Mouse (Mus musculus) embryonic facial prominence, embryonic 15.5 days (tissue): Measurements from ENCODE around the gene S100a13. TPM values are rescaled to one million over a fixed set of nuclear protein-coding genes. Genes with fewer than 3 reads are reported as not detected.
A peak's percentile ranks its signal among the peaks of the same experiment; 100 is the strongest.

Source experiments
- ATAC-seq: fragments of 200-750 bp; cut with Nextera tagmentation; 2 replicates; pipeline ENCODE4 v1.8.0; 2017; ENCODE audit warnings: low read depth, moderate TSS enrichment; ENCODE audit not compliant: insufficient number of reproducible peaks, low FRiP score, low TSS enrichment
- H3K27ac ChIP-seq: fragments of 300-500 bp; sonication (generic); replicated peaks from 2 replicates; pipeline ENCODE4 v1.5.1; 2015; ENCODE audit warnings: mild to moderate bottlenecking, inconsistent platforms
- H3K27me3 ChIP-seq: fragments of 300-500 bp; sonication (generic); 2 replicates; pipeline ENCODE4 v1.6.1; 2015; ENCODE audit warnings: inconsistent platforms
- H3K36me3 ChIP-seq: fragments of 300-500 bp; sonication (generic); 2 replicates; pipeline ENCODE4 v1.6.1; 2015; ENCODE audit warnings: mild to moderate bottlenecking, inconsistent platforms
- H3K4me1 ChIP-seq: fragments of 300-500 bp; sonication (generic); 2 replicates; pipeline ENCODE4 v1.6.1; 2015; ENCODE audit warnings: inconsistent platforms
- H3K4me2 ChIP-seq: fragments of 300-500 bp; sonication (generic); replicated peaks from 2 replicates; pipeline ENCODE4 v1.6.1; 2015; ENCODE audit warnings: mild to moderate bottlenecking, inconsistent platforms
- H3K4me3 ChIP-seq: fragments of 300-500 bp; sonication (generic); replicated peaks from 2 replicates; pipeline ENCODE4 v1.5.1; 2015; ENCODE audit warnings: mild to moderate bottlenecking, inconsistent platforms
- H3K9ac ChIP-seq: fragments of 300-500 bp; sonication (generic); 2 replicates; pipeline ENCODE4 v1.6.1; 2015; ENCODE audit warnings: inconsistent platforms
- H3K9me3 ChIP-seq: fragments of 300-500 bp; sonication (generic); replicated peaks from 2 replicates; pipeline ENCODE4 v1.6.1; 2016; ENCODE audit warnings: inconsistent platforms
- WGBS: fragments of 180-500 bp; shearing (Covaris S2); methylation state at CpG from one replicate; pipeline ENCODE4 v1.1.7; 2015; 5-methylcytosine and 5-hydroxymethylcytosine counted together
- polyA plus RNA-seq: library from polyadenylated mRNA; unstranded; fragments of >200 nt; fragmentation: Nextera tagmentation; extraction: Ambion mirVana; gene quantifications from 2 replicates; pipeline ENCODE4 v1.2.1, GENCODE M21; 2015

The S100a13 gene
- polyA plus RNA-seq, 1 experiment from 2014 or later, result 45.9 TPM

DNA sequence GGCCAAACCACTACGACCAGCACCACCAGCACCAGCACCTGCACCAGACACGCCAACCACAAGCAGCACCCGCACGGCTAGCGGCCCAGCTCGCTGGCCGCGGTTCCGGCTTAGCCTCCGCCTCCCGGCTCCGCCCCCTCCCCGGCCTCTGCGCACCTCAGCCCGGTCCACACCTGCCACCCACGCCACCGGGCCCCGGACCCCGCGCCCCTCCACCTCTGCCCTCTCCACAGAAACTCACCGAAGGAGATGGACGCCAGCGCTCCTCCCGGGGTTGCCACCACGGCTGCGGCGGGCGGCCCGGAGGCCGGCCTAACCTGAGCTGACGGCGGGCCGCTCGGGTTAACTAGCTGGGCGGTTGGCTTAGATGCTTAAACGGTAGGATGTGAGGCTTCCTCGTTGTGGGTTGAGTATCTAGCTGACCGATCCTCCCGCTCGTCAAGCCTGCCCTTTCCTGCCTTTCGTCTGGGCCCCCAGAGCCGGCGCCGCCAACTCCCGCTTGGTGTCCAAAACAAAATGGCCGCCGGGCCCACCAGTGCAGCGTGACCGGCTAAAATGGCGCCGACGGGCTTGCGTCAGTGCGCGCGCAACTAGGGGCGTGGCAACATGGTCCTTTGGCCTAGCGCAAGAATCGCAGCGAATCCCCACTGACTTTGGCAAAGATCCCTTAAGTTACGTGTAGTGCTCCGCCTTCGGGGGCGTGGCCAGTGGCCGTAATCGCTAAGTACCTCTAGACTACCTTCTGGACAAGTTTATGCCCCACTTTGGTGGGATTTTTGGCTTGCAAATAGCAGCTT is 5.1 kb upstream of the S100a13 start, which contains the start of gene Chtop:
TSS of gene Chtop (minus strand) at position 549 of the 797 bp plus-strand sequence.
- WGBS, result under 1% methylated on average over 65 of the region's 66 CpGs
- Histone ChIP-seq H3K4me3 (peak within 1 kb of the TSS; percentile 98), H3K27ac (peak within 1 kb of the TSS; percentile 94), H3K9ac (peak within 1 kb of the TSS; percentile 95), H3K36me3 (peaks cover 30% of the 10 kb centered on the region), H3K27me3 (no peaks in the 10 kb centered on the region), H3K9me3 (no peaks in the 10 kb centered on the region), H3K4me1 (peaks cover 20% of the 10 kb centered on the region), H3K4me2 (peak within 1 kb of the TSS; percentile 59)
- ATAC-seq, result peak; percentile 92

DNA sequence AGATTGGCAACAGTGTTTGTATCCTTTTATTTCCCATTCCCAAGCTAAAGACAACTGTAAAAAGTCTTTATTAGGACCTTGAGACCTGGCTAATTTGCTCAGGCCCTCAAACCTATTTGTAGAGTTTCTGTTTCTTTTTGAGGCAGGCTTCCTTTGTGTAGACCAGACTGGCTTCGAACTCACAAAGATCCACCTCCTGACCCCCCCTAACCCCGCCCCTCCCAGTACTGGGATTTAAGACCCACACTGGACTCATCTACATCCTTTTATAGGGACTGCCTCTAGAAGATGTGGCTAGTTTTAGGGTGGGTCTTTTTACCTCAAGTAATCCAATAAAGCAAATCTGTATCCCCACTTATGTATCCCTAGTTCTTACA is 4.5 kb upstream of the S100a13 start:
- peak overlapping the region; percentile 49 for H3K4me2 ChIP-seq
- no peak overlapping the region for H3K9ac ChIP-seq
- no peak for ATAC-seq
- 27% methylated on average over 2 of the region's 2 CpGs for WGBS
- H3K4me3 ChIP-seq, result peak overlapping the region; percentile 98
- H3K27ac ChIP-seq, result peak overlapping the region; percentile 94
- peaks cover 25% of the 10 kb centered on the region for H3K36me3 ChIP-seq
- H3K27me3 ChIP-seq, result no peaks in the 10 kb centered on the region
- peaks cover 26% of the 10 kb centered on the region for H3K4me1 ChIP-seq
- H3K9me3 ChIP-seq, result no peaks in the 10 kb centered on the region

DNA sequence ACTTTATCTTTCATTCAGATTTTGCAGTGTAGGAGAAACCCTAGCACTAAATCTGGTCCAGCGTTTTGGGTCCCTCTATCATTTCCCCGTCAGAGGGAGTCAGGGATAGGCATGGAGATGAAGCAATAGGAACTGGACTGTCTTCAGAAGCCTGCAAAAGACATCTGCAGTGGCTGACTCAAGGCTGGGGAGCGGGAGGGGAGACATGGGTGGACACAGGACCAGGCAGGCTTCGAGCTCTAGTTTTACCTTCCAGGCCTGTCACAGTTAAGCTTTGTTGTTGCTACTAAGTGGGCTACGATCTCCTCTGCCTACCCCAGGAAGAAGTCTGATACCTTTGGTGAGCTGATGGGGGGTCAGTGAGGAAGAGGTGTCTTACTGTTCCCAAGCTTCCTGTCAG is 2.0 kb upstream of the S100a13 start:
- H3K4me3 ChIP-seq, result no peak overlapping the region
- no peak overlapping the region for H3K4me2 ChIP-seq
- no peak overlapping the region for H3K27ac ChIP-seq
- no peaks in the 10 kb centered on the region for H3K27me3 ChIP-seq
- H3K36me3 ChIP-seq, result peaks cover 6% of the 10 kb centered on the region; the same call in 1 of the 2 replicates
- 84% methylated on average over 5 of the region's 5 CpGs for WGBS
- peaks cover 35% of the 10 kb centered on the region for H3K4me1 ChIP-seq
- ATAC-seq, result no peak
- H3K9me3 ChIP-seq, result no peaks in the 10 kb centered on the region
- H3K9ac ChIP-seq, result no peak overlapping the region

DNA sequence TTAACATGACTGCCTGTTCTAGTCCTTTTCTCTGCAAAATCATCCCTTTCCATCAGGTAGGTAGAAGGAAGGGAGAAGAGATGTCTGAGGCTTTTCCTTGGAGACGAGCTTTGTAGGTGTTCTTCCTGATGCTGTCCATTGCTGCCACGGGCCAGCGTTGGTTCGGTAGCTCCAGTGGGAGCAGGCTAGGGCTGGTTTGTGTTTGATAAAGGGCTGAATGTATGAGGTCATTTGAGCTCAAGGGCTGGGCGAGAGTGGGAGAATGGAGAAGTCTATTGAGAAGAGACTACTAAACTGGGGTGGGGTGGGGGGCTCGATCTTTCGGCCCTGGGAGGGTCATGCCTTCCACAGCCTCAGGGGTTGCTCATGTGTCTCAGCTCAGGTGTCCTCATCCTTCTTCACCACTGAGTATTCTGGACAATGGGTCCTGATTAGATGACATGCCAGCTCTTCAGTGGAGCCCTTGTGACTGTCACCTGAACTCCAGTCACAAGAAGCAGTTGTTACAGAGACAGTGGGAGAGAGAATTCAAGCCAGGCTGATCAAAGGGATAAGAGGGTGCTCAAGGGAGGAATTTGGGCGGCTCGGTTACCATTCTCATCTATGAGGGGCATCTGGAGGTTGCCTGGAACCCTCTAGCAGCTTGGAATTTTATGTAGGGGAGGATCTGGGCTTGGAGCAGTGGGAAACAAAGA is 1.1 kb upstream of the S100a13 start:
- ATAC-seq, result no peak
- H3K9ac ChIP-seq, result no peak overlapping the region
- H3K9me3 ChIP-seq, result no peaks in the 10 kb centered on the region
- H3K4me3 ChIP-seq, result peak overlapping the region; percentile 48; the same call in 1 of the 2 replicates
- H3K36me3 ChIP-seq, result no peaks in the 10 kb centered on the region
- H3K27me3 ChIP-seq, result no peaks in the 10 kb centered on the region
- H3K27ac ChIP-seq, result no peak overlapping the region
- 72% methylated on average over 9 of the region's 9 CpGs for WGBS
- H3K4me2 ChIP-seq, result peak overlapping the region; percentile 88; the same call in 1 of the 2 replicates
- H3K4me1 ChIP-seq, result peaks cover 27% of the 10 kb centered on the region

DNA sequence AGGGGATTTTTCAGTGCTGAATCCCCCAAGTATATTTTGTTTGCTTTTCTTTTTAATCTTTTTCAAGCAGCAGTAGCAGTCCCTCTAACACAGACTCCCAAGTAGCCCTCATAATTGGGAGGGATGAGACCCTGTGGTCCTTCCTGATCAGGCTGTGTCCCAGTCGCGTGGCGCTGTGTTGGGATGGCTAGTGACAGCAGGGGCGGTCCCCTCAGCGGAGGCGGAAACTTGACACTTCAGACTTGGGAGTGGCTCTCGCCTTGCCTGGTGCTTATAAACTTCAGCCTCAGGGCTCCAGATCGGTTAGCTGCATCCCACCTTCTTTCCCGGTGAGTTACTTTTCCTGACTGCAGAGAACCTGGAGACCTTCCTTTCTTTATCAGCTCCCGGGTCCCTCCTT is 456 bp downstream of the S100a13 start:
- H3K27me3 ChIP-seq, result no peaks in the 10 kb centered on the region
- H3K27ac ChIP-seq, result peak overlapping the region; percentile 71

DNA sequence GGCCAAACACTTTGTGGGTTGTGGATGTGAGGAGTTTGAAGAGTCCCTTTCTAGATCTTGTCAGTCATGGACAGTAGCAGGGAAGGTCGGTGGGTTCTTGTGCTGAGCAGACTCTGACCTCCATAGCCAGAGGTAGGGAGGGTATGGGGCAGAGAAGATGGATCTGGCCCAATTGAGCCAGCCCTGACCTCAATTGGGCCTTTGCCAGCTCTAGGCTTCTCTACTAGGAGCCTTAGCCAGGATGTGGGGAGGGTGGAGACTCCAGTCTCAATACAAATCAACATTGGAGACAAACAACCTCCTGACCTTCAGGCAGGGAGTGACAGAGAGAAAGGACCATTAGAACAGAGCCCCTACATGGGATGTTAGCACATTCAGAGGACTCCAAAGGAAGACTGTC is 1.0 kb downstream of the S100a13 start:
- H3K27me3 ChIP-seq, result no peaks in the 10 kb centered on the region
- no peaks in the 10 kb centered on the region for H3K36me3 ChIP-seq
- 56% methylated on average over 1 of the region's 1 CpGs for WGBS
- H3K9me3 ChIP-seq, result no peaks in the 10 kb centered on the region
- H3K4me3 ChIP-seq, result peak overlapping the region; percentile 48
- no peak overlapping the region for H3K27ac ChIP-seq
- no peak for ATAC-seq
- H3K4me2 ChIP-seq, result peak overlapping the region; percentile 88
- peaks cover 24% of the 10 kb centered on the region for H3K4me1 ChIP-seq
- peak overlapping the region; percentile 21 for H3K9ac ChIP-seq

More for the DNA sequence above, 456 bp downstream of the S100a13 start:
- H3K4me2 ChIP-seq, result peak overlapping the region; percentile 88
- peak overlapping the region; percentile 48 for H3K4me3 ChIP-seq
- peak overlapping the region; percentile 21 for H3K9ac ChIP-seq
- no peaks in the 10 kb centered on the region for H3K36me3 ChIP-seq
- peak; percentile 82 for ATAC-seq
- under 1% methylated on average over 10 of the region's 10 CpGs for WGBS
- H3K9me3 ChIP-seq, result no peaks in the 10 kb centered on the region
- H3K4me1 ChIP-seq, result peaks cover 24% of the 10 kb centered on the region

DNA sequence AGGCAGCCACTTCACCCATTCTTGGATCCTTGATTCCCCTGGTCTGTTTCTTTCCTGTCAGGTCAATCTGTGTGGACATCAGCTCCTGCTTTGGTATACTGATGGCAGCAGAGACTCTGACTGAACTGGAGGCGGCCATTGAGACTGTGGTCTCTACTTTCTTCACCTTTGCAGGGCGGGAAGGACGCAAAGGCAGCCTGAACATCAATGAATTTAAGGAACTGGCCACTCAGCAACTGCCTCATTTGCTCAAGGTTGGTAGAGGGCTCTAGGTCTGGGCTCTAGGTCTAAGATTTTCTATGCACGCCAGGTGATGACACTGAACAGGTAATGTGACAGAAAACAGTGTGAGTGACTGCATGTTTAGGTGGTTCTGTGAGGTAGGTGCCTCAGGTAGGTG is 1.6 kb downstream of the S100a13 start:
- Histone ChIP-seq H3K27me3 (no peaks in the 10 kb centered on the region), H3K36me3 (no peaks in the 10 kb centered on the region), H3K27ac (no peak overlapping the region), H3K9ac (no peak overlapping the region), H3K9me3 (no peaks in the 10 kb centered on the region), H3K4me1 (peaks cover 24% of the 10 kb centered on the region), H3K4me2 (peak overlapping the region; percentile 88; the same call in 1 of the 2 replicates), H3K4me3 (no peak overlapping the region)
- ATAC-seq, result no peak
- 92% methylated on average over 4 of the region's 4 CpGs for WGBS

DNA sequence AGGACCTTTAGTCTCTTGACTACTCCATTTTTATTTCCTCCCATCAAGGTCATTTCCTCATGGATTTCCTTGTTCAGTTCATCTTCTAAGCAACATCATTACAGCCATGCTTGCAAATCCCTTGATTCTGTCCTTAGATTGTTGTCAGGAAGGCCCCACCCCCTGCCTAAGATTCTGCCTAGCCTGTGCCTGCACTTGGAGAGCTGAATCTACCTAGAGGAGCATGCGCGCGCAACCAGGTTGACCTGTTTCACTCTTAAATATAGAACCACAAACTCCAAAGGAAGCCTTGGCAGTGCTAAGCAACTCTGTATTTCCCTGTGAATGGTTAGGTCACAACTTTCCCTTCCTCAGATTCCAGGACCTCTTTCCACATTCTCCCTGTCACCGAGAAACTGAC is 3.5 kb downstream of the S100a13 start:
- WGBS, result 78% methylated on average over 4 of the region's 4 CpGs
- no peak overlapping the region for H3K4me3 ChIP-seq
- no peaks in the 10 kb centered on the region for H3K36me3 ChIP-seq
- no peak overlapping the region for H3K9ac ChIP-seq
- H3K4me2 ChIP-seq, result no peak overlapping the region
- no peaks in the 10 kb centered on the region for H3K27me3 ChIP-seq
- no peak overlapping the region for H3K27ac ChIP-seq
- no peak for ATAC-seq
- no peaks in the 10 kb centered on the region for H3K9me3 ChIP-seq
- H3K4me1 ChIP-seq, result peaks cover 24% of the 10 kb centered on the region

DNA sequence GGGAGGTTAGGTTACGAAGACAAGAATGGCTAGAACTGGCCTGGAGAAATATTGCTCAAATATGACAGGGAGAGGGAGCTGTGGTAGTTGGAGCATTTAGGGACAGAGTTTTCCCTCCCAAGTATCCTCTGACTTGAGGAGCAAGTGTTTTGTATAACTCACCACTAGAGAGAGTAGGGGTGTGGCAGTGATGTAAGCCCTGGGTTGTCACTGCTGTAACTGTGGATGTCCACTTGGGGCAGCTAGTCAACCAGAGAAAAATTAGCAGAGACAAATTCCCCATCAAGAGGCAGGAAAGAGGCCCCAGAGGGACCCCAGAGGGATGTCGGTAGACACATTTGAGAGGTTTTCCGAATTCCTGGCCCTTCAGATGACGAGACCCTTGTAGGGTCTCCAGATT is 11.2 kb downstream of the S100a13 start:
- no peaks in the 10 kb centered on the region for H3K27me3 ChIP-seq
- H3K4me2 ChIP-seq, result no peak overlapping the region
- WGBS, result 50% methylated on average over 4 of the region's 4 CpGs
- H3K4me3 ChIP-seq, result no peak overlapping the region
- peak overlapping the region; percentile 80 for H3K27ac ChIP-seq
- peaks cover 11% of the 10 kb centered on the region for H3K4me1 ChIP-seq
- H3K36me3 ChIP-seq, result no peaks in the 10 kb centered on the region
- no peaks in the 10 kb centered on the region for H3K9me3 ChIP-seq
- no peak overlapping the region for H3K9ac ChIP-seq
- no peak for ATAC-seq

DNA sequence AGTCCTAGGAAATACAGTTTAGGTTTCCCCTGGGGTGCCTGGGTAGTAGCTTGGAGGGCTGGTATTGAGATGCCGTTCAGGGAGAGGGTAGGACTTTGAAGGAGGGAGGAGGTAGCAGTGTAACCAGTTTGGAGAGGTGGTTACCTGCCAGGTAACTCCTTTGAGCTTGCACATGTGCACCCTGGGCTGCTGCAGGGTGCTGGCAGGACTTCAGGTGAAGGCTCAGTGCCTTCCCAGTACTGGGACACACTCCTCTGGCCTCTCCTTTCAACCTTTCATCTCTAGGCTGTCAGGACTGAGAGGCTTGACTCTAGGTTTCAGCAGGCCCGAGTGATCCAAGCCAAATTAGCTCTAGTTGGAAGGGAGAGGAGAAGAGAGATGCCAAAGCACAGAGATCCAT is 11.8 kb downstream of the S100a13 start:
- H3K36me3 ChIP-seq, result no peaks in the 10 kb centered on the region
- H3K27me3 ChIP-seq, result no peaks in the 10 kb centered on the region
- H3K9me3 ChIP-seq, result no peaks in the 10 kb centered on the region
- 61% methylated on average over 2 of the region's 2 CpGs for WGBS
- peak; percentile 41; the same call in 1 of the 2 replicates for ATAC-seq
- no peak overlapping the region for H3K4me3 ChIP-seq
- no peak overlapping the region for H3K9ac ChIP-seq
- peaks cover 11% of the 10 kb centered on the region for H3K4me1 ChIP-seq
- H3K4me2 ChIP-seq, result 0 out of 2 replicates have a peak overlapping the region, but pooled peaks have one; percentile 19
- peak overlapping the region; percentile 80 for H3K27ac ChIP-seq

DNA sequence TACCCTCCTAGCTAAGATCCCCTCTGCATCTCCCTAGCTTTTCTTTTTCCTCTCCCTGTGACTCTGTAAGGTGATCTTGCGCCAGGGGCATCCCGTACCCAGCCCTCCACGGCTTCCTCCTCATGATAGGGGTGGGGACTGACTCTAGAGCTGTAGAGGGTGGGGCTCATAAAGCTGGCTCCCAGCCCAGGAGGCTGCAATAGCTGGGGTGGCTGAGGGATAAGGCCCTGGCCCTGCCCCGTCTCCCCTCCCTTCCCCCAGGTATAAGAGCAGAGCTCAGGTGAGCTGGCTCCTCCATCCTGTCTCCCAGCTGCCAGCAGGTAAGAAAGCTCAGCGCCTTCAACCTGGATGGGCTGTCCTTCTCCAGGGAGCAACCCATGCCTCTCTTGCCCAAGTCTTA is 12.3 kb downstream of the S100a13 start, which contains the start of gene S100a14:
TSS of gene S100a14 (plus strand) at position 277 of the 400 bp plus-strand sequence.
- Histone ChIP-seq H3K9me3 (no peaks in the 10 kb centered on the region), H3K27ac (peak within 1 kb of the TSS; percentile 80), H3K9ac (no peak within 1 kb of the TSS), H3K4me3 (peak within 1 kb of the TSS; percentile 32), H3K27me3 (no peaks in the 10 kb centered on the region), H3K4me1 (peaks cover 11% of the 10 kb centered on the region), H3K4me2 (peak within 1 kb of the TSS; percentile 33), H3K36me3 (no peaks in the 10 kb centered on the region)
- ATAC-seq, result peak; percentile 74
- 46% methylated on average over 5 of the region's 5 CpGs for WGBS
